Mouse (Mus musculus) lung, postnatal 14 days (tissue): ENCODE measurements around the gene Gimap7.

Experiments
- DNase-seq: peaks from one replicate; pipeline ENCODE4 v3.0.0; 2021

Gimap7 gene

DNA sequence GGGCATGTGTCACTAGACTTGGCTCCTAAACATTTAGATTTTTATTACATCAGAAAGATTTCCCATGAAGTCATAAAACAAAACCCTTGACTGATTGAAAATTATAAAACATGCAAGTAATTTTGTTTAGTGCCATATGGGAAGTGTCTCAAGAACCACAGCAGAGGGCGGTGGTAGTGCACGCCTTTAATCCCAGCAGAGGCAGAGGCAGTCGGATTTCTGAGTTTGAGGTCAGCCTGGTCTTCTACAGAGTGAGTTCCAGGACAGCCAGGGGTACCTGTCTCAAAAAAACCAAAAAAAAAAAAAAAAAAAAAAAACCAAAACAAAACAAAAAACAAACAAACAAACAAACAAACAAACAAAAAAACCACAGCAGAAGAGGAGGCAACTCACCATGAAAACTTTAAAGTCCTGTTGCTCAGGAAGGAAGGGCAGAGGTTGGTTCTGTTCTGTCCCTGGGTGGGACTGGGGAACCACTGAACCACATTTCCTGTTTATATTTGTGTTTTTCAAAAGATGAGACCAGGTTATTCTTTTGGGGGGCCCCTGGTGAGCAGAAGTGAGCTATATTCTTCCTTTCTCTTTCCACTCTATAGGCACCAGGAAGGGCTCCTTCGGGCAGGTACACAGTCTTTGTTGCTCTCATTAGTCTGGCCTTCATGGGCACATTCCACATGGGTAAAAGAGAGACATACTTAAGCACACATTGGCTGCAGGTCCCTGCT is 21.4 kb upstream of the Gimap7 start:
- DNase-seq = no peak

DNA sequence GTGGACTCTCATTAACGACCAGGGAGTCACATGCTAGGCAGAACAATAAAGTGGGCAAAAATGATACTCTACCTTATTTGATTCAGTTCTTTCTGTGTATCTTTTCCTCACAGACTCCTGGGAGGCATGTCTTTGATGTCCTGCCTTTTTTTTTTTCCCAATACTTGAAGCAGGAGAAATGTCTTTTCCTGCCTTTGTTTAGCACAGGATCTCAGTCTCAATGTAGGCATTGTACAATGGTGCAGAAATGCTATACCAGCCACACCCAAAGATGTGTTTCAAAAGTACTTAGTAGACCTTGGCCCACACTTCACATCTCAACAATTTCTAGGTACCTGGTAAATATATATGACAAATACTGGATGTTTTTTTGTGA is 20.9 kb upstream of the Gimap7 start:
- no peak for DNase-seq

GRCm38 (mm10) chr6:48698066-48698856 is 20.2 kb upstream of the Gimap7 start:
- no peak for DNase-seq

- DNase-seq = no peak
These were observed 19.5 kb upstream of the Gimap7 start for GRCm38 (mm10) chr6:48698888-48699287.

DNA sequence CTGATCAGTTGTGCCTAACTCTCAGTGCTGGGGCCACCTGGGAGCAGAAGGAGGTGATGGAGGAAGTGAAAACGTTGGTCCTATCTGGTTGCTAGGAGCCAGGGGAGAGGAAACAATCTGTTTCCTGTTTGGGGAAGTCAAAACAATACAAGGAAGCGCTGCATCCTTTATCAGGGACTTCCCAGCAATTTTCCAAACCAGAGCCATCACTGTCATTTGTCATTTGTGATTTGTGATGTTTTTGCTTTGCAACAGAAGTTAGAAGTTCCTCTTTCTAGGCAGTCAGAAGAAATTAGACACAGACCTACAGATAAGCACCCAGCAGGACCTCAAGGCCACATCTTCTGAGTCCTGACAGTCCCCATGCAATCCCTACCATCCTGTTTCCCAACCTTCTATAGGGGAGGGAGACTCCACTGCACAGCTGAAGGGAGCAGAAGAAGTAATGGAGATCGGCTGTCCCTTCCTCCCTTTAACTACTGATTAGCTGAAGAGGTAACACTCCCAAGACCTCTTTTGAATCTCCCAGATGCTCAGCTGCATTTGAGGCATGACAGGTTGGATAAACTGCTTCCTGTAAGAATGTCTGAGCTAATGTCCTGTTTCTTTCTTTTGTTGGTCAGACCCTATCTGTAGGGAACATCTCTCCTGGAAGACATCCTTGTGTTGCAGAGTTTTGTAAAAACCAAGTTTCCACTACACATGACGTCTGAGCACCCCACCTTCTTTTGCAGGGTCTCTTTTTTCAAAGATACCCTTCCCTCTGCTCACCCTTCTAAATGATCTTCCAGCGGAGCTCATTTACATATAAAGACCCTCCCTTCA is 18.0 kb upstream of the Gimap7 start:
- no peak for DNase-seq

DNA sequence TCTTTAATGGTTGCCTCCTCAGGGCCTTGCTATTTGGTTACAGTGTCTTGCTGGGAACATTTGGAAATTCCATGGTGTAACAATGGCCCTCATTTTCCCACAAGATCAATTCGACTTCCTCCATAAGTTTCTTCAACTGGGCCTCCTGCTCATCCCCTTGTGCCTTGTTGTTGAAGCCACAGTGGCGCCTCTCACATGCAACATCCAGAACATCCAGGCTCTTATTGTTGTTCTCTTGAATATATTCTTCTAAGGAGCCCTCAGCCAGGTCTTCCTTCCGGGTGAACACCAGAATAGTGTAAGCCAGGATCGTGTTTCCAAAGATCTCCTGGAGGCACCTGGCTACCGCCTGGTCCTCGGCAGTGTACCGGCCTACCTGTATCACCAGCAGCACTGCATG is 16.3 kb upstream of the Gimap7 start:
- DNase-seq = no peak

- DNase-seq = no peak
These were observed 15.8 kb upstream of the Gimap7 start for GRCm38 (mm10) chr6:48702601-48703000.

GRCm38 (mm10) chr6:48704146-48704545 is 14.3 kb upstream of the Gimap7 start:
- no peak for DNase-seq

DNA sequence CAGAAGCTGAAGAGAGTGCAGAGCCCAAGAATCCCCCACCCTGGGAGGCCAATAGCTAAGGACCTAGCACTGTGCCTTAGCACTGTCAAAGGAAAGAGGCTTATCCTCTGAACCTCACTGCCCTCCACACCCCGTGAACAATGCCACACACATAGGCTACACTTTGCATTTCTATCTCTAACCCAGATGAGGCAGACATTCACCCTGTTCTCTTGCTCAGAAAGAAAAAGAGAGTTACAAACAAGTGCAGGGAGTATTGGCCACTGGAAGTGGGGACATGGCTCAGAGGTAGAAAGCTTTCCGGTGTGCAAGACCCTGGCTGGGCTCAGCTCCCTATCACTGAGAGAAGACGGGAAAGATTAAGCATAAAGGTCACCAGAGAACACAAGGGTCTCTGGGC is 12.3 kb upstream of the Gimap7 start:
- no peak for DNase-seq

- DNase-seq = no peak
These were observed 1.9 kb downstream of the Gimap7 start for GRCm38 (mm10) chr6:48720326-48720725.

DNA sequence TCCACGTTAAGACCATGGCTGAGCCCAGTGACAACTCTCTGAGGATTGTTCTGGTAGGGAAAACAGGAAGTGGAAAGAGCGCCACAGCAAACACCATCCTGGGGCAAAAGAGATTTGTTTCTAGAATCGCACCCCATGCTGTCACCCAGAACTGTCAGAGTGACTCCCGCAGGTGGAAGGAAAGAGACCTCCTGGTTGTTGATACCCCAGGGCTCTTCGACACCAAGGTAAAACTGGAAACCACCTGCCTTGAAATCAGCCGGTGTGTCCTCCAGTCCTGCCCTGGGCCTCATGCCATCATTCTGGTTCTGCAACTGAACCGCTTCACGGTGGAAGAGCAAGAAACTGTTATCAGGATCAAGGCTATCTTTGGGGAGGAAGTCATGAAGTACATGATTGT is 5.0 kb downstream of the Gimap7 start:
- no peak for DNase-seq

DNA sequence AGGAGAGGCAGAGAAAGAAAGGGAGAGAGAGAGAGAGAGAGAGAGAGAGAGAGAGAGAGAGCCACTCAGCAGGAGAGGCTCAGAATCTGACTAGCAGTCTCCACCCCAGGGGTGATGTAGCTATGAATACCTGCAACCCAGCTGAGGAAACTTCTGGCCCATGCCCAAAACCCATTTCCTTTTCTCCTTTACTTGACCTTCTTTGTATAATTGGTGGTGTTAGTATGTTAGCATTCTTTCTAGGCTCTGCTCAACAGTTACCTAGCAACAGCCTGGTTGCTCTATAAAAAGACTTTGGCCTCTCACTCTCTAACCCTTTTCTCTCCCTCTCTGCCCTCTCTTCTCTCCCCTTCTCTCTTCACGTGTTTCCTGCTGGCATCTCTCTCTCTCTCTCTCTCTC is 7.1 kb downstream of the Gimap7 start:
- DNase-seq = peak; percentile 78

- DNase-seq = no peak
These were observed 9.3 kb downstream of the Gimap7 start for GRCm38 (mm10) chr6:48727761-48728160.

- DNase-seq = no peak
These were observed 14.5 kb downstream of the Gimap7 start for GRCm38 (mm10) chr6:48732864-48733304.

DNA sequence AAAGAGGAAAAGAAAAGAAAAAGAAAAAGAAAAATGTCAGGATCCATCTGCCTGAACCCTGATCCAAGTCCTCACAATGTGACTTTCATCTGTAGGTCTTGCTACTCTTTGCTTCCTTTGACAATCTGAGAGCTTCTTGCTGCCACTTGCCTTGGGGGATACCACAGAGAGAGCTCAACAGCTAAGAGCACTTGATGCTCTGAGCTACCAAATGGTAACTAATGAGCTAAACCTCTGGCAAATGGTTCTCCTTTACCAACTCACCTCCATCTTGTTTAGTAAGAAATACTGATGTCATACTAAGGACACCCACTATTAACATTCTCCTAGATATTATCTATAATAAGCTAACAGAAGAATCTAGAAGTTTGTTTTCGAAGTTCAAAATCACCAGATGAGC is 15.2 kb downstream of the Gimap7 start:
- no peak for DNase-seq

DNA sequence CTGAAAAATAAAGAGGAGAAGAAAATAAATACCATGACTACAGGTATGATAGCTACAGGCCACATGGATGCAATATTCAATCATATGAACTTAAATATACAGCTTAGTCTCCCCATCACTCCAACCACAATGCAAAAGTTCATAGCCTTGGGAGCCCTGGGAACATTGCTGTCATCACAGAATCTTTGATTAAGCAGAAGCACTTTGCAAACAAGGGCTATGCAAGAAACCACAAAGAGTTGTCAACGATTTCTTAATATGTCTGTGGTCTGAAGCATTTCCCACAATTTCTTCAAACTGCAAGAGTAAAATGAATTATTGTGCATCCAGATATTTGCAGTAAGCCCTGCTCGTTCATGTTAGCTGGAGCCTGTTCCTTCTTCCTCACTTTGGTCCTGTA is 18.6 kb downstream of the Gimap7 start:
- DNase-seq = no peak

DNA sequence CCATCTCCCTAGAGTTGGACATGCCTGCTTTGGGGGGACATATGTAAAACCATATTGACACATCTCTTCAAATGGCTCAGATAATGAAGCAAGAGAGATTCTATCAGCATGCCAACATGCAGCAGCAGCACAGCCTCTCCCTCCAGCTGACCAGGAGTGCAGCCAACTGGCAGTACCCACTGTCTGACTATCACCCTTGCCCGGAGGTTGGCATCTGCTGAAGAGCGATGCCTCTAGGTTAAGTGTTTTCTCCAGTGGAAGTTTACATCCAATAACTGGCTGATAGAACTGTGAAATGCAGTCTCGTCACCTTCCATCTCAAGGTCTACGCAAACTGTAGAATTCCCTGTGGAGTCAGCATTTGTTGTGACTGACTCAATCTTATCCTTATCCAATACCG is 19.3 kb downstream of the Gimap7 start:
- DNase-seq = no peak

- peak; percentile 61 for DNase-seq
These were observed 20.7 kb downstream of the Gimap7 start, which contains the start of gene Gimap1 for GRCm38 (mm10) chr6:48738961-48739779. TSS of gene Gimap1 (plus strand) at chr6:48739054.

GRCm38 (mm10) chr6:48739780-48740055 is 21.3 kb downstream of the Gimap7 start:
- DNase-seq = no peak

DNA sequence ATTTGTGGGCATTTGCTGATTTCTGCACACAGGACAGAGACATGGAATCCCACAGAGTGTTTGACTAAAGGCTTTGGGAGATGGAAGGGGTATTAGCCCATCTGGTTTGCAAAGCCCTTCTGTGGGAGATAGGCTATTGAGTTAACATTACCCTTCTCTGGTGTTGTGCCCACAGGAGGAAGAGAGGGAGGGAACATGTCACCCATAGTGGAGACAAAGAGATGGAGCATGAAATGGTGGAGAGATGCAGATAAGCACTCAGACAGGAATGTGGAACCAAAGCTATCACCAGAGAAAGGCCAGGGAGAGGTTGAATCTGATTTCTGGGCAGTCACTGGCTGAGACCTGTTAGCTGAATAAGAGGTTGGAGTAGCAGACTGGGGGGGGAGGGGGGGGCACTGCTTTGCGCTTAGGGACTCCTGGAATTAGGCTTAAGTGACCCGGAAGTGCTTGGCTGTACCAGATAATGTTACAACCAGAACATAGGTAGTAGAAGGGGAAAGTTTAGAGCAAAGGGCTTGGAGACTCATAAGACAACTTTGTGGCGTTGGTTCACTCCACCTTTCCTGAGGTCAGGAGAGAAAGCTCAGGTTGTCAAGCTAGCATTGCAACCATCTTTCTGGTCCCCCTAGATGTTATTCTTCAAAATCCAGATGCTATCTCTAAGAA is 22.2 kb downstream of the Gimap7 start:
- DNase-seq = no peak

- no peak for DNase-seq
These were observed 22.9 kb downstream of the Gimap7 start for GRCm38 (mm10) chr6:48741273-48741672.

DNA sequence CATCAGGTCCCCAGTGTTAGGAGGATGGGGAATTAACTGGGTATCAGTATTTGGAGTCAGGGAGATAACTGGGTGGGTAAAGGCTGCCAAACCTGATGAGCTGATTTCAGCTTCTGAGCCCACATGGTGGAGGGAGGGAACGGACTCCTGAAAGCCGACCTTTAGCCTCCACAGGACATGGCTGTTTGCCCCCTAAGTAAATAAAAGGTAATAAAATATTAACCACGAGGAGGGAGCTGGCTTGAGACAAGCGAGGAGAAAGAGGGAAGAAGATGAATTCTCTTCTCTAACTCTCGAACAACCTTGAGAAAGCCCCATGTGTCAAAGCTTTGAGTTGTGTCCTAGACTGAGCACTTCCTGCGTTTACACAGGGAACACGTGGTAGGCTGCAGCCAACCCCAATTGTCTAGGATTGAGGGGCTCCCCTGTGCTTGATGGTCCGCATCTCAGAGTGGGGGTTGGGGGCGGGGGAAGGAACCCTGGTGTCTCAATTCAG is 23.3 kb downstream of the Gimap7 start:
- no peak for DNase-seq
